Mouse (Mus musculus) erythroblast, embryonic 14.5 days (primary cell): Measurements from ENCODE around the gene Kank2. TPM values are rescaled to one million over a fixed set of nuclear protein-coding genes. Genes with fewer than 3 reads are reported as not detected.

Experiments
- H3K27me3 ChIP-seq: 2 replicates; pipeline ENCODE4 v1.6.1; 2012; ENCODE audit warnings: inconsistent platforms; ENCODE audit not compliant: control insufficient read depth
- H3K36me3 ChIP-seq: 2 replicates; pipeline ENCODE4 v1.6.1; 2012; ENCODE audit warnings: mild to moderate bottlenecking, inconsistent platforms; ENCODE audit not compliant: control insufficient read depth
- H3K4me1 ChIP-seq: 2 replicates; pipeline ENCODE4 v1.6.1; 2012; ENCODE audit warnings: inconsistent platforms; ENCODE audit not compliant: control insufficient read depth
- H3K4me3 ChIP-seq: replicated peaks from 2 replicates; pipeline ENCODE3; 2012; ENCODE audit warnings: moderate library complexity, mild to moderate bottlenecking, inconsistent platforms
- H3K9me3 ChIP-seq: 2 replicates; pipeline ENCODE4 v1.6.1; 2012; ENCODE audit warnings: low read length, inconsistent platforms, mixed read lengths; ENCODE audit not compliant: control insufficient read depth
- GATA1 ChIP-seq: IDR thresholded peaks from 2 replicates; pipeline ENCODE4 v1.6.1; 2012; ENCODE audit warnings: low read length, inconsistent platforms, mixed read lengths
- TAL1 ChIP-seq: IDR thresholded peaks from 3 replicates; pipeline ENCODE4 v1.6.1; 2012; ENCODE audit warnings: low read length, inconsistent platforms, mixed read lengths
- polyA plus RNA-seq: library from polyadenylated mRNA; stranded (reverse); fragments of >175 nt; gene quantifications from 2 replicates; pipeline ENCODE4 v1.2.3, GENCODE M21; 2012

Gene Kank2
- polyA plus RNA-seq, 1 experiment, result 0.02 TPM

- Histone ChIP-seq H3K4me3 (peak overlapping the region; percentile 70), H3K4me1 (peaks cover 47% of the 10 kb centered on the region), H3K27me3 (no peaks in the 10 kb centered on the region), H3K9me3 (no peaks in the 10 kb centered on the region), H3K36me3 (peaks cover 49% of the 10 kb centered on the region)
- TF ChIP-seq GATA1 (no peak), TAL1 (no peak)
These were observed 39.7 kb downstream of the Kank2 start for GRCm38 (mm10) chr9:21758576-21759529.

- Histone ChIP-seq H3K4me3 (no peak overlapping the region), H3K27me3 (no peaks in the 10 kb centered on the region), H3K4me1 (peaks cover 34% of the 10 kb centered on the region), H3K36me3 (peaks cover 59% of the 10 kb centered on the region), H3K9me3 (no peaks in the 10 kb centered on the region)
- TF ChIP-seq GATA1 (no peak), TAL1 (no peak)
These were observed 43.8 kb downstream of the Kank2 start for GRCm38 (mm10) chr9:21754516-21755321.

DNA sequence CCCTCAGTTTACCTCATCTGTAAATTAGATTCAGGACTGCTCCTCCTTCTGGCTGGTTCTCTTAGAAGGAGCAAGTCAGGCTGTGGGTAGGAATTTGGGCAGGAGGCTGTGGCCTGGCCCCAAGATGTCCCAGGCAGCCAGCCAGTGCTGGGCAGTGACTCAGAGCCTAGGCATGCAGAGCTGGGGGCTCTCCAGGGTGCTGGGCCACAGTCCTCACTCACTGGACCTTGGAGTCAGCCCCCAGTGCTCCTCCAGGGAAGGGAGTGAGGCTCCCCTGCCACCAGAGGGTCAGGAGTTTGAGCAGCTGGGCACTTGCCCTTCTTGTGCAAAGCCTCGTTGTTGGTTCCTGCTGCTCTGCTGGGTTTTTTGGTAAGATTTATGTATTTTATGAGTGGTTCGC lies 44.5 kb downstream of the Kank2 start:
- Histone ChIP-seq H3K4me1 (peaks cover 29% of the 10 kb centered on the region), H3K36me3 (peaks cover 64% of the 10 kb centered on the region), H3K4me3 (no peak overlapping the region), H3K9me3 (no peaks in the 10 kb centered on the region), H3K27me3 (no peaks in the 10 kb centered on the region)
- TF ChIP-seq TAL1 (no peak), GATA1 (no peak)

DNA sequence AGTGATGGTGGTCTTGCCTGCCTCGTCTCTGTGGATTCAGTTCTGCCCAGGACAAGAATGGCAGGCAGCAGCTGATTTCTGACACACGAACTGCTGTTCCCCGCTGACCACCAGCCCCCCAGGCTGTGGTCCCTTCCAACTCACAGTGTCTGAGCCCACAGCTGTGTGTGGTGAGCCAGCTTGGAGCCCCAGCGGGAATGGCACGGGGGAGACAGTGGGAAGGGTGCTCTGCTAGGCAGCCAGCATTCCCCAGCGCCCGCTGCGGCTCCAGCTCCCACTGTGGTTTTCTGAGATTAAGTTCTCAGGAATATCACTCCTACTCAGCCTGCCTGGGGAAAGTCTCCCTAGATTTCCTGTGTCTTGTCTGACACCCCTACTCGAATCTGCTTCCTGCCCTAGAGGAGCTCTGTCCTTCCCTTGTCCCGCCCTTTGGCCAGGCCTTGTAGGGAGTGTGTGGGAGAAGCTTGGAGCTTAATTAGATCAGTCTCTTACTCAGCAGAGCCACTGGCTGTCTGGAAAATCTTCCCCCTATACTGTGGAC lies 46.2 kb downstream of the Kank2 start:
- Histone ChIP-seq H3K4me3 (no peak overlapping the region), H3K9me3 (no peaks in the 10 kb centered on the region), H3K36me3 (peaks cover 62% of the 10 kb centered on the region), H3K27me3 (no peaks in the 10 kb centered on the region), H3K4me1 (peaks cover 13% of the 10 kb centered on the region)
- TF ChIP-seq TAL1 (no peak), GATA1 (no peak)

DNA sequence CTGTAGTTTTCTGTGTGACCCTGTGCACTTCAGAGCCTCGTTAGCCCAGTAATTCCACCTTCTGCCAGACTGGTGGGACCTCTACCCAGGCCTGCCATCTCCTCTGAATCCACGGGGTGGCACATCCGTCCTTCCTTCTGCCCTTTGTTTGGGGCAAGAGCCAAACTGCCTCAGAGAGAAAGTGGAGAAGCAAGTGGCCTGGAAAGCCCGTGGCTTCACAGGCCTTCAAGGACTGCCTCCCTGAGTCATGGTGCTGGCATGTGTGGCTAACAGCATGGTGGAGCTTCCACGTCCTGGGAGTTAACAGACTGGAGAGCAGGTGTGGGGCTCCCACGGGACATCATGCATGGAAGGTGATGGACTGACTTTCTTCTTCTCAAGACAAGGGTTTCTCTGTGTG lies 47.2 kb downstream of the Kank2 start:
- no peaks in the 10 kb centered on the region for H3K9me3 ChIP-seq
- H3K36me3 ChIP-seq, result peaks cover 62% of the 10 kb centered on the region
- peaks cover 7% of the 10 kb centered on the region; the same call in 1 of the 2 replicates for H3K4me1 ChIP-seq
- no peak overlapping the region for H3K4me3 ChIP-seq
- H3K27me3 ChIP-seq, result no peaks in the 10 kb centered on the region
- no peak for TF ChIP-seq TAL1
- no peak for TF ChIP-seq GATA1

DNA sequence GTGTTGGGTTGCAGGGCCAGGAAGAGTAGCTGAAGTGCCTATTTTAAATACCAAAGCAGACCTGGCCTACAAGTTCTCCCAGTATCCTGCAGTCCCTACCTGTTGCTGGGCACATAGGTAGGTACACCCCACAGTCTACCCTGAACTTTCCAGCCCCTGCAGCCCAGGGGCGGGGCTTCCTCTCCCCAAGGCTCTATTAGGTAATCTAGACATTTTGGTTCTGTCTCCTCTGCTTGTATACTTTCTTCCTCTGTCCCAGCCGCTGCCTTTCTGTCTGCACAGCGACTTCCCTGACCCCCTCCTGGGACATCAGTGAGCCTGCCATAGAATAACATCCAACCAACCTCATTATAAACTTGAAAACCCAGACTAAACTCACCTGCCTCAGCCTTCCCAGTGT lies 48.2 kb downstream of the Kank2 start:
- H3K4me1 ChIP-seq, result peaks cover 5% of the 10 kb centered on the region; the same call in 1 of the 2 replicates
- TF ChIP-seq GATA1, result no peak
- no peak for TF ChIP-seq TAL1
- no peaks in the 10 kb centered on the region for H3K9me3 ChIP-seq
- peaks cover 65% of the 10 kb centered on the region for H3K36me3 ChIP-seq
- H3K27me3 ChIP-seq, result no peaks in the 10 kb centered on the region
- H3K4me3 ChIP-seq, result no peak overlapping the region

DNA sequence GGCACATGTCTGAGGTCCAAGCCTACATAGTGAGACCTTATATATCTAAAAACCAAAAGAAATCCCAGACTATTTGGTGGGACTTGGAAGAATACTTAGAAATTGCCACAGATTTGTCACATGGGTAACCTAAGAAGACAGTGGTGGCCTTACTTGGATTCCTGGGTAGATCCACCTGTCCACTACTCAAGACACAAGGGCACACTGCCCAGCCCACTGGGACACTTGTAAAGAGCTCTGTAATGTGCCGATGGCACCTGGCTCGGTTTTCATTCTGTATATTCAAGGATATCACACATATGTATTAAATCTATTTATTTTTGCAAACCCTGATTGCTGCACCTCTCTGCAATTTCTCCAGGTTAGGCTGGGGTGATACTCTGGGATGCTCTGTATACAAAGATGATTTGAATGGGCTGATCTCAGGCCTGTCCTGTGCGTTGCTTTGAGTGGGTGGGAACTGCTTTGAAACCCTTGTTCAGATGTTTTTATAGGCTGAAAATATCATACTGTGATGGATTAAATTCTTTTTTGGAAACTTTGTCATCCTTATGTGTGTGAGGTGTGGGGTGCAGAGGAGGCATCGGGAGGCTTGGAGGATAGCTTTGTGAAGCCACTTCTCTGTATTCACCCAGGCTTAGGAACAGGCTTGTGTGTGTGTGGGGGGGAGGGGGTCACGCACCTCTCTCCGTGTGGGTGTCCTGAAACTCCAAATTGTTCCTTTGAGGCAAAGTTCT lies 49.0 kb downstream of the Kank2 start:
- peaks cover 5% of the 10 kb centered on the region; the same call in 1 of the 2 replicates for H3K4me1 ChIP-seq
- no peaks in the 10 kb centered on the region for H3K9me3 ChIP-seq
- H3K36me3 ChIP-seq, result peaks cover 67% of the 10 kb centered on the region
- no peak overlapping the region for H3K4me3 ChIP-seq
- no peaks in the 10 kb centered on the region for H3K27me3 ChIP-seq
- TF ChIP-seq TAL1 (no peak), GATA1 (no peak)

DNA sequence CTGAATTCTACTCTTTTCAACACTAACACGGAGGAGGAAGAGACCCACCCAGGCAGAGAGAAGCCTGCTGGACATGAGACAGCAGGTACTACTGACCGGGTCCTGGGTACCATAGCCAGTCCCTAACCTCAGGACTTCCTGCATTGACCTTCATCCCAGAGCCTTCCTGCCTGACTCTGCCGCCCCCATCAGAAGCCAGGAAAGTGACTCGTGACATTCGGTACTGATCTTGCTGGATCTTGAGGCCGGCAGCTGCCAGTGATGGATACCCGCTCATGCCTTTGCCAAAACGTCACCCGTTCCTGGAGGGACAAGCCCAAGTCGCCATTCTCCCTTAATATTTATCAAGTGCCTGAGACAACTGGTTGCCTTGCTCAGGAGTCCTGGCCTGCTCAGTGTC lies 50.1 kb downstream of the Kank2 start:
- TF ChIP-seq TAL1 (no peak), GATA1 (no peak)
- H3K36me3 ChIP-seq, result peaks cover 67% of the 10 kb centered on the region
- no peak overlapping the region for H3K4me3 ChIP-seq
- H3K27me3 ChIP-seq, result no peaks in the 10 kb centered on the region
- peaks cover 2% of the 10 kb centered on the region; the same call in 1 of the 2 replicates for H3K4me1 ChIP-seq
- no peaks in the 10 kb centered on the region for H3K9me3 ChIP-seq
